Mouse (Mus musculus): ENCODE results near the gene Pced1a.
"Not testable (repeated sequence)": the region's sequence is repeated elsewhere in the genome, so short reads cannot be mapped to it uniquely, and the experiment has no call there.

Pced1a gene

DNA sequence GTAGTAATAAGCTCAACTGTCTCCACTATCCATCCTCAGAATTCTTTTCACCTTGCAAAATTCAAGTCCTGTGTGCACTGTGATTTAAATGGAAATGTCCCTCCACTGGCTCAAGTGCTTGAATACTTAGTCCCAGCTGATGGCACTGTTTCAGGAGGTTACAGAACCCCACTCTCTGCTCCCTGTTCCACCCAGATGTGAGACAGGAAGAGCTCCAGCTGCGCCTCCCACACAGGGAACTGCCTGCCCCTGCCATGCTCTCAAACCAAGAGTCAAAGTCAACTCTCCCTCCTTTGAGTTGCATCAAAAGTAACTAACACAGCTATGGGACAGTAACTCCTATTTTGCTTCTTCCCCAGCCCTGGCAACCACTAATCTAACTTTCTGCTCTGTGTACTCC, 38.3 kb downstream of the Pced1a start:
- no peak for DNase-seq

DNA sequence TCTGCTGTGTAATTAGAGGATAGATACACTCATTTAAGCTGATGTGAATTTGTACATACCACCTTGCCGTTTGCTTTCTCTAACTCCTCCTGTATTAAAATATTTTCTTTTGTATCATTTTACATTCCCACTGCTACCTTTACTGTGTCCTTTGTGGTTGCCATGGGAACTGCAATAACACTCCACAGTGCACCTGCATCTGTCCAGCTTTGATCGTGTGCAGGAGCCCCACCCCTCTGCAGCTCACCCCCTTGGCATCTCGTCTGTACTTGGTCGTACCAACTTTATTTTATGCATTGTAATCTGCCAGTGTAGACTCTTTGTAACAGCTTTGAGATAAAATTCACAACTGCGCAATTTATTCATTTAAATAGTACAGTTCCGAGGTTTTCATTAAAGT, 40.6 kb downstream of the Pced1a start:
- DNase-seq, result no peak

DNA sequence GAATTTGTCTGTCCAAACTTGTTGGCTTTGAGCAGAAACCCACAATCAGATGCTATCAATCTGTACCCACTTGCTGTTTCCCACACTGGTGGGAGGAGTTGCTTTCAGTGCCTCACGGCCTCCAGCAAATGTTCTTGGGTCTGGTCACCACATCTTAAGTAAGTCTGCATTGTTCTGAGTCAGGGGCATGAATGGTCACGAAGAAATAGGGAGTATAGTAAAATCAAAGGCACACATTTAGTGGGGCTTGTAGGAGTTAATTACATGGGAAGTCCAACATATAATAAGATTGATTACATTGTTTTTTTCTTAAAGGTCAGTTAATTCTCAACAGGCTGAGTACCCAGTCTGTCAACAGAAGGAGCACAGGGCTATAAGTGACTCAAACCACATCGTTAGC, 41.3 kb downstream of the Pced1a start:
- no peak for DNase-seq

DNA sequence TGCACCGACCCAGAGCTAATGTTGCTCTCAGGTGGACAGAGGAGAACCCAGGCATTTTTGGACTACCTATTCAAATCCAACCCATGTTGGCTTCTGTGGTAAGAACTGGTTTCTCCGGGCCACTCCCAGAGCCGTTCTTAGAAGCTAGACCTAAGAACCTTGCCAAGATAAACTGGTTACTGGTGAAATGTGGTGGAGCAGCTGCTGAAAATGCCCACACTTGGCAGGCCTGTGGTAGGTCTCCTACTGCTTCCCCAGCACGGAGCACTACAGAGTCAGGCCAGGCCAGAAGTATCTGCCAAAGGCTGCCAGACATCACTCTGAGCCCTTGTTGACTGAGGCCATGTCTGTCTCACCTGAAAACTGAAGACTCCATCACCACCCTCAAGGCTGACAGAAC, 49.5 kb downstream of the Pced1a start:
- no peak for DNase-seq

DNA sequence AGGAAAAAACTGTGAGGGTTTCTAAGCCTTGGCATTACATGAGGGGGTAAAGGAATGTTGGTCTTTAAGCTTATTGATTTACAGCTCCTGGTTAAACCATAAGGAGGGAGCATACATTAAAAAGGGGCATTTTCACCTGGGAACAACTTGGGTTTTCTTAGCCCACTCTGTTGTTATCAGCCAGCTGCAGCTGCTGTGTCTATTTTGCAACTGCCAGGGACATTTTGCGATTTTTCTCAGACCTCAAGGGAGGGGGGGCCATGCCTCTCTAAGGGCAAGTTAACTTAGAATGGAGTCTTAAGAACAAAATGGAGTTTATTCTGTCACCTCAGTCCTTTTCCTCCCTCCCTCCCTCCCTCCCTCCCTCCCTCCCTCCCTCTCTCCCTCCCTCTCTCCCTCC, 51.5 kb downstream of the Pced1a start:
- DNase-seq, result not testable (repeated sequence)

DNA sequence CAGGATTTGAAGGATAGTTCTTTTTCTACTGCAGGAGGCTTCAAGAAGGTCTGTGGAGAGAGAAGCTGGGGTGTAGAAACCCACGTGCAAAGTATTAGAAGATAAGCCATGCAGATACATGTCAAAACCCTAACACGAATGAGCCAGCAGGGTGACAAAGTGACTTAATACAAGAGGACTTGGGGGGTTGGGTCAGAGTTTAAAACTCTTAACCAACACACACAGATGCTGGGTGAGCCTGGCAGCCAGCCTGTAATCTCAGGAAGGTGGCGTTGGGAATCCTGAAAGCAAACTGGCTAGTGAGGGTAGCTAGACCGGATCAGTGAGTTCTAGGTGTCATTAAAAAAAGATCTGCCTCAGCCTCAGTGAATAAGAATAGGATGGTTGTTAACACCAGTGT, 57.1 kb downstream of the Pced1a start:
- DNase-seq, result no peak

Measured in layer of hippocampus, adult 9-11 months (tissue).